Mouse (Mus musculus): ENCODE data around the gene Frmpd4. TPM values are rescaled to one million over a fixed set of nuclear protein-coding genes. Genes with fewer than 3 reads are reported as not detected.

The Frmpd4 gene
- polyA plus RNA-seq, 1 experiment = not detected

GRCm38 (mm10) chrX:168191944-168192343 lies 385.1 kb downstream of the Frmpd4 start:
- Histone ChIP-seq H3K4me1 (ENCODE audit: control insufficient read depth) (no peaks in the 10 kb centered on the region), H3K4me3 (replicated peaks) (no peak overlapping the region), H3K36me3 (ENCODE audit: control insufficient read depth) (no peaks in the 10 kb centered on the region), H3K27me3 (ENCODE audit: control insufficient read depth) (no peaks in the 10 kb centered on the region), H3K9me3 (ENCODE audit: control insufficient read depth, low read length) (no peaks in the 10 kb centered on the region)
- TF ChIP-seq TAL1 (IDR thresholded peaks at IDR 0.05; ENCODE audit: low read length) (no peak), GATA1 (IDR thresholded peaks at IDR 0.05; ENCODE audit: low read length) (no peak)

GRCm38 (mm10) chrX:168189563-168189962 lies 387.5 kb downstream of the Frmpd4 start:
- Histone ChIP-seq H3K27me3 (ENCODE audit: control insufficient read depth) (no peaks in the 10 kb centered on the region), H3K4me3 (replicated peaks) (no peak overlapping the region), H3K4me1 (ENCODE audit: control insufficient read depth) (no peaks in the 10 kb centered on the region), H3K36me3 (ENCODE audit: control insufficient read depth) (no peaks in the 10 kb centered on the region), H3K9me3 (ENCODE audit: control insufficient read depth, low read length) (no peaks in the 10 kb centered on the region)
- TF ChIP-seq GATA1 (IDR thresholded peaks at IDR 0.05; ENCODE audit: low read length) (no peak), TAL1 (IDR thresholded peaks at IDR 0.05; ENCODE audit: low read length) (no peak)

GRCm38 (mm10) chrX:168163001-168163400 lies 414.0 kb downstream of the Frmpd4 start:
- no peaks in the 10 kb centered on the region for H3K27me3 ChIP-seq (ENCODE audit: control insufficient read depth)
- no peaks in the 10 kb centered on the region for H3K36me3 ChIP-seq (ENCODE audit: control insufficient read depth)
- H3K9me3 ChIP-seq (ENCODE audit: control insufficient read depth, low read length) = no peaks in the 10 kb centered on the region
- no peaks in the 10 kb centered on the region for H3K4me1 ChIP-seq (ENCODE audit: control insufficient read depth)
- TF ChIP-seq GATA1 (IDR thresholded peaks at IDR 0.05; ENCODE audit: low read length) (no peak), TAL1 (IDR thresholded peaks at IDR 0.05; ENCODE audit: low read length) (no peak)
- no peak overlapping the region for H3K4me3 ChIP-seq (replicated peaks)

GRCm38 (mm10) chrX:168158866-168159265 lies 418.2 kb downstream of the Frmpd4 start:
- Histone ChIP-seq H3K4me1 (ENCODE audit: control insufficient read depth) (no peaks in the 10 kb centered on the region), H3K4me3 (replicated peaks) (no peak overlapping the region), H3K9me3 (ENCODE audit: control insufficient read depth, low read length) (no peaks in the 10 kb centered on the region), H3K36me3 (ENCODE audit: control insufficient read depth) (no peaks in the 10 kb centered on the region), H3K27me3 (ENCODE audit: control insufficient read depth) (no peaks in the 10 kb centered on the region)
- no peak for TF ChIP-seq TAL1 (IDR thresholded peaks at IDR 0.05; ENCODE audit: low read length)
- TF ChIP-seq GATA1 (IDR thresholded peaks at IDR 0.05; ENCODE audit: low read length) = no peak

- Histone ChIP-seq H3K4me3 (replicated peaks) (no peak overlapping the region), H3K36me3 (ENCODE audit: control insufficient read depth) (no peaks in the 10 kb centered on the region), H3K4me1 (ENCODE audit: control insufficient read depth) (no peaks in the 10 kb centered on the region), H3K9me3 (ENCODE audit: control insufficient read depth, low read length) (no peaks in the 10 kb centered on the region), H3K27me3 (ENCODE audit: control insufficient read depth) (no peaks in the 10 kb centered on the region; the same call in 1 of the 2 replicates)
- TF ChIP-seq GATA1 (IDR thresholded peaks at IDR 0.05; ENCODE audit: low read length) (no peak), TAL1 (IDR thresholded peaks at IDR 0.05; ENCODE audit: low read length) (no peak)
These were observed 436.0 kb downstream of the Frmpd4 start for GRCm38 (mm10) chrX:168141051-168141450.

- H3K4me3 ChIP-seq (replicated peaks) = no peak overlapping the region
- H3K4me1 ChIP-seq (ENCODE audit: control insufficient read depth) = no peaks in the 10 kb centered on the region
- H3K27me3 ChIP-seq (ENCODE audit: control insufficient read depth) = peaks cover 23% of the 10 kb centered on the region
- TF ChIP-seq GATA1 (IDR thresholded peaks at IDR 0.05; ENCODE audit: low read length) = no peak
- no peak for TF ChIP-seq TAL1 (IDR thresholded peaks at IDR 0.05; ENCODE audit: low read length)
- no peaks in the 10 kb centered on the region for H3K36me3 ChIP-seq (ENCODE audit: control insufficient read depth)
- H3K9me3 ChIP-seq (ENCODE audit: control insufficient read depth, low read length) = no peaks in the 10 kb centered on the region
These were observed 453.0 kb downstream of the Frmpd4 start for GRCm38 (mm10) chrX:168124043-168124442.

GRCm38 (mm10) chrX:168123589-168123965 lies 453.5 kb downstream of the Frmpd4 start:
- H3K9me3 ChIP-seq (ENCODE audit: control insufficient read depth, low read length) = no peaks in the 10 kb centered on the region
- no peak overlapping the region for H3K4me3 ChIP-seq (replicated peaks)

GRCm38 (mm10) chrX:168122806-168123588 lies 454.0 kb downstream of the Frmpd4 start:
- H3K4me1 ChIP-seq (ENCODE audit: control insufficient read depth) = no peaks in the 10 kb centered on the region
- H3K27me3 ChIP-seq (ENCODE audit: control insufficient read depth) = peaks cover 23% of the 10 kb centered on the region
- no peaks in the 10 kb centered on the region for H3K36me3 ChIP-seq (ENCODE audit: control insufficient read depth)
- no peak overlapping the region for H3K4me3 ChIP-seq (replicated peaks)
- TF ChIP-seq GATA1 (IDR thresholded peaks at IDR 0.05; ENCODE audit: low read length) = no peak
- no peak for TF ChIP-seq TAL1 (IDR thresholded peaks at IDR 0.05; ENCODE audit: low read length)
- H3K9me3 ChIP-seq (ENCODE audit: control insufficient read depth, low read length) = no peaks in the 10 kb centered on the region

More at GRCm38 (mm10) chrX:168123589-168123965, 453.5 kb downstream of the Frmpd4 start:
- Histone ChIP-seq H3K4me1 (ENCODE audit: control insufficient read depth) (no peaks in the 10 kb centered on the region), H3K36me3 (ENCODE audit: control insufficient read depth) (no peaks in the 10 kb centered on the region), H3K27me3 (ENCODE audit: control insufficient read depth) (peaks cover 23% of the 10 kb centered on the region)
- TF ChIP-seq TAL1 (IDR thresholded peaks at IDR 0.05; ENCODE audit: low read length) (no peak), GATA1 (IDR thresholded peaks at IDR 0.05; ENCODE audit: low read length) (no peak)

- no peaks in the 10 kb centered on the region for H3K4me1 ChIP-seq (ENCODE audit: control insufficient read depth)
- TF ChIP-seq TAL1 (IDR thresholded peaks at IDR 0.05; ENCODE audit: low read length) (no peak), GATA1 (IDR thresholded peaks at IDR 0.05; ENCODE audit: low read length) (no peak)
- H3K36me3 ChIP-seq (ENCODE audit: control insufficient read depth) = no peaks in the 10 kb centered on the region
- H3K9me3 ChIP-seq (ENCODE audit: control insufficient read depth, low read length) = 0 out of 2 replicates have a peak, but pooled peaks cover 2% of the 10 kb centered on the region
- no peaks in the 10 kb centered on the region for H3K27me3 ChIP-seq (ENCODE audit: control insufficient read depth)
- H3K4me3 ChIP-seq (replicated peaks) = no peak overlapping the region
These were observed 535.4 kb downstream of the Frmpd4 start for GRCm38 (mm10) chrX:168041589-168041988.

Data from erythroblast, embryonic 14.5 days (primary cell).